Mouse (Mus musculus): ENCODE data around the gene Acsf3. TPM values are rescaled to one million over a fixed set of nuclear protein-coding genes. Genes with fewer than 3 reads are reported as not detected.

Acsf3 gene
- polyA plus RNA-seq, 1 experiment from 2014 or later: 17.5 TPM

DNA sequence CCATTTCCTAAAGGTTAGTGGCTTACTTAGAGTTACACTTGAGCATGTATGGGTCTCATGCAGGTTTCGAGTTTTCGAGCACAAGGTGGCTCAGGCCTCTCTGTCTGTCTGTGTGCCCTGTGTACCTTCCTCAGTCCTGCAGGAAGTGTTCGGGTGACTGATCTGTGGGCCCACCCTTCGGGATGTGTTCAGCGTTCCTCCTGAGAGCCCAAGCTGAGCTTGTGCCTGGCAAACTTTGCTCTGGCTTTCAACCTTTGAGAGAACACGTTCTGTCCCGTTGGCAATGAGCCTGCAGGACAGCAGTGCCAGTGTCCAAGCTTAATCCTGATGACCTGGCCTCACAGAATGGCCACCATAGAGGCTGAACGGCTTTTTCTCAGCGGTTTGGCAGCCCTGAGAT lies 49.7 kb downstream of the Acsf3 start:
- H3K4me2 ChIP-seq: no peak overlapping the region
- H3K27me3 ChIP-seq (ENCODE audit: control insufficient read depth, insufficient read depth, low read length): no peaks in the 10 kb centered on the region
- H3K9ac ChIP-seq (ENCODE audit: low read depth, low read length): no peak overlapping the region
- no peaks in the 10 kb centered on the region for H3K9me3 ChIP-seq (replicated peaks; ENCODE audit: control insufficient read depth, low read length)
- no peak overlapping the region for H3K4me3 ChIP-seq (ENCODE audit: low read depth, low read length)
- 75% methylated on average over 9 of the region's 9 CpGs for WGBS (ENCODE audit: insufficient replicate concordance)
- no peak for ATAC-seq (replicated peaks; ENCODE audit: insufficient number of reproducible peaks, low FRiP score, low TSS enrichment)
- no peaks in the 10 kb centered on the region for H3K36me3 ChIP-seq (ENCODE audit: control insufficient read depth, insufficient read depth, low read length)
- no peaks in the 10 kb centered on the region; the same call in 1 of the 2 replicates for H3K4me1 ChIP-seq (ENCODE audit: control insufficient read depth, insufficient read depth, low read length)
- H3K27ac ChIP-seq (ENCODE audit: low read depth, low read length): no peak overlapping the region

DNA sequence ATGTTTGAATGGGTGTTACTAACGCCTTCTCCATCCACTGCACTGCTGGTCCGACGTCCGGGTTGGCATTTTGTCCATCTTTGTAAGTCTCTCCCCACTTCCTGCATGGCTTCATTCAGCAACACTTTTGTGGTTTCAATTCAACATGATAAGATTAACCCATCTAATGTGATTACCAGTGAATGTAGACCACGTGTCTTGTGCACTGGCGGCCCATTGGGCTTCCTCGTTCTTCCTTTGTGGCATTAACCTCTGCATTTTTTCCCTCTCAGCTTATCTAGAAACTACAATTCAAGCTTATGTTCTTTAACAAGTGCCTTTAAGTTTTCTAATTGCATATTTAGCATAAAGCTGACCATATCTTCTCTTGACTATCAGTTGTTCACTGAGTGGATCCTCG lies 50.1 kb downstream of the Acsf3 start:
- WGBS (ENCODE audit: insufficient replicate concordance): 64% methylated on average over 8 of the region's 8 CpGs
- no peak overlapping the region for H3K27ac ChIP-seq (ENCODE audit: low read depth, low read length)
- H3K4me1 ChIP-seq (ENCODE audit: control insufficient read depth, insufficient read depth, low read length): no peaks in the 10 kb centered on the region; the same call in 1 of the 2 replicates
- H3K9me3 ChIP-seq (replicated peaks; ENCODE audit: control insufficient read depth, low read length): no peaks in the 10 kb centered on the region
- H3K9ac ChIP-seq (ENCODE audit: low read depth, low read length): no peak overlapping the region
- ATAC-seq (replicated peaks; ENCODE audit: insufficient number of reproducible peaks, low FRiP score, low TSS enrichment): no peak
- H3K4me2 ChIP-seq: no peak overlapping the region
- no peaks in the 10 kb centered on the region for H3K36me3 ChIP-seq (ENCODE audit: control insufficient read depth, insufficient read depth, low read length)
- no peak overlapping the region for H3K4me3 ChIP-seq (ENCODE audit: low read depth, low read length)
- H3K27me3 ChIP-seq (ENCODE audit: control insufficient read depth, insufficient read depth, low read length): no peaks in the 10 kb centered on the region

DNA sequence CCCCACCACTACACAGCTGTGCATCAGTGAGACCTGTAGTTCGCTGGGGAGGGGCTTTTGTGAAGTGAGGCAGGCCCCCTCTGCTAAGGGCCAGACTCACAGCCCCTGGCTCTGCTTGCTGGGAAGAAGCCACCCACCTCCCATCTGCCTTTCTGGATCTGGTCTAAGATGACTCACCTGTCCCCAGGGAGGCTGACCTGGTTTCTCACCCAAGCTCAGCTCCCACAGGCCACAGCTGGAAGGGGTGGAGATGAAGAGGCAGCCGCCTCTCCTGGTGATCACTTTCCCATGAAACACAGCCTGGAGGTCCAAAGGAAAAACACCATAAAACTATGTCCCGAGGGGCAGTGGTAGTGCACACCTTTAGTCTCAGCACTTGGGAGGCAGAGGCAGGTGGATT lies 54.1 kb downstream of the Acsf3 start:
- Histone ChIP-seq H3K36me3 (ENCODE audit: control insufficient read depth, insufficient read depth, low read length) (no peaks in the 10 kb centered on the region), H3K4me2 (no peak overlapping the region), H3K4me1 (ENCODE audit: control insufficient read depth, insufficient read depth, low read length) (no peaks in the 10 kb centered on the region; the same call in 1 of the 2 replicates), H3K9me3 (replicated peaks; ENCODE audit: control insufficient read depth, low read length) (no peaks in the 10 kb centered on the region), H3K27me3 (ENCODE audit: control insufficient read depth, insufficient read depth, low read length) (peaks cover 4% of the 10 kb centered on the region), H3K27ac (ENCODE audit: low read depth, low read length) (no peak overlapping the region), H3K4me3 (ENCODE audit: low read depth, low read length) (no peak overlapping the region), H3K9ac (ENCODE audit: low read depth, low read length) (no peak overlapping the region)
- WGBS (ENCODE audit: insufficient replicate concordance): 70% methylated on average over 3 of the region's 3 CpGs
- no peak for ATAC-seq (replicated peaks; ENCODE audit: insufficient number of reproducible peaks, low FRiP score, low TSS enrichment)

DNA sequence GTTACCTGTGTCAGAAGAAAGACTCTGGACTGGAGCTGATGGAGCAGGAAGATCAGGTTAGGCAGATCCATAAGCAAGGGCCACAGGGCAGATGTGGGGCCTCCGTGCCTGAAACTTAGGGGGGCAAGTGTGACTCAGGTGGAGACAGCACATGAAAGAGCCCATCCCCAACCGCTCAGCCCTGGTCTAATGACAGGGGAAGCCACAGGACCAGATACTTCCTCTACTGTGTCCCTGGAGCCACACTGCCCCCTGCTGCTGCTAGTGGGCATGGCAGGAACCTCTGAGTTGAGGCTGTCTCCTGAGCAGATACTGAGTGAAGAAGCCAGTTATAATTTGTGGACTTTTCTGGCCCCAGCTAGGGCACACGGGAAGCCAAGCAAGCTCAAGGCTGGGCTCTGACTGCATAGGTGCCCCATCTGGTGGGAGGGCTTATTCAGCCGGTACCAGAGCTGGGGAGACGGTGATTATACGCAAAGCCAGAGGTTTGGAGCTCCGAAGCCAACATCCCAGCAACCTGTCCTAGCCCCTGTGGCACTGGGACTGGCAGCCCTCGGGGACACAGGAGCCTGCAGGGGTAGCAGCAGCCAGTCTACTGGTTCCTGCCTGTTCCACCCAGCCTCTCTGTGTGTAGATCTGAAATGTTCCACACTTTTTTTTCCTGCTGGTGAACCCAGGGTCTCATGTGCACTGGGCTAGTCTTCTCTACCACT lies 55.2 kb downstream of the Acsf3 start:
- Histone ChIP-seq H3K4me3 (ENCODE audit: low read depth, low read length) (no peak overlapping the region), H3K27ac (ENCODE audit: low read depth, low read length) (no peak overlapping the region), H3K36me3 (ENCODE audit: control insufficient read depth, insufficient read depth, low read length) (no peaks in the 10 kb centered on the region), H3K9ac (ENCODE audit: low read depth, low read length) (no peak overlapping the region), H3K4me2 (no peak overlapping the region), H3K4me1 (ENCODE audit: control insufficient read depth, insufficient read depth, low read length) (no peaks in the 10 kb centered on the region; the same call in 1 of the 2 replicates), H3K9me3 (replicated peaks; ENCODE audit: control insufficient read depth, low read length) (no peaks in the 10 kb centered on the region), H3K27me3 (ENCODE audit: control insufficient read depth, insufficient read depth, low read length) (peaks cover 4% of the 10 kb centered on the region)
- no peak for ATAC-seq (replicated peaks; ENCODE audit: insufficient number of reproducible peaks, low FRiP score, low TSS enrichment)
- 40% methylated on average over 8 of the region's 8 CpGs for WGBS (ENCODE audit: insufficient replicate concordance)

DNA sequence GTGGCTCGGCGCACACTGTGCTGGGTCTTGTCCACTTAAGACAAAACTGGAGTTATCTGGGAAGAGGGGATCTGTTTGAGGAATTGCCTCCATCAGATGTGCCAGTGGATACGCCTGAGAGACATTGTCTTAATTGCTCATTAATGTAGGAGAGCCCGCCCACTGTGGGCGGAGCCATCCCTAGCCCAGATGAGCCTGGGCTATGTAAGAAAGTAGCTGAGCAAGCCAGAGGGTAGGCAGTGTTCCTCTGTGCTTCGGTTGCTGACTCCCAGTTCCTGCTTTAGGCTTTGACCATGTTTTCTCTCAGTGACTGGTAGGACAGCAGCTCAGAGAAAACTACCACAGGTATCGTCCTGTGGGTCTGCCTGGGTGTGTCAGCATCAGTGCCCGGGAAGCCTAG lies 59.1 kb downstream of the Acsf3 start:
- ATAC-seq (replicated peaks; ENCODE audit: insufficient number of reproducible peaks, low FRiP score, low TSS enrichment): no peak
- peaks cover 4% of the 10 kb centered on the region for H3K27me3 ChIP-seq (ENCODE audit: control insufficient read depth, insufficient read depth, low read length)
- no peaks in the 10 kb centered on the region for H3K9me3 ChIP-seq (replicated peaks; ENCODE audit: control insufficient read depth, low read length)
- H3K9ac ChIP-seq (ENCODE audit: low read depth, low read length): no peak overlapping the region
- no peak overlapping the region for H3K27ac ChIP-seq (ENCODE audit: low read depth, low read length)
- no peaks in the 10 kb centered on the region for H3K4me1 ChIP-seq (ENCODE audit: control insufficient read depth, insufficient read depth, low read length)
- no peak overlapping the region for H3K4me2 ChIP-seq
- WGBS (ENCODE audit: insufficient replicate concordance): 81% methylated on average over 8 of the region's 8 CpGs
- no peak overlapping the region for H3K4me3 ChIP-seq (ENCODE audit: low read depth, low read length)
- no peaks in the 10 kb centered on the region for H3K36me3 ChIP-seq (ENCODE audit: control insufficient read depth, insufficient read depth, low read length)

DNA sequence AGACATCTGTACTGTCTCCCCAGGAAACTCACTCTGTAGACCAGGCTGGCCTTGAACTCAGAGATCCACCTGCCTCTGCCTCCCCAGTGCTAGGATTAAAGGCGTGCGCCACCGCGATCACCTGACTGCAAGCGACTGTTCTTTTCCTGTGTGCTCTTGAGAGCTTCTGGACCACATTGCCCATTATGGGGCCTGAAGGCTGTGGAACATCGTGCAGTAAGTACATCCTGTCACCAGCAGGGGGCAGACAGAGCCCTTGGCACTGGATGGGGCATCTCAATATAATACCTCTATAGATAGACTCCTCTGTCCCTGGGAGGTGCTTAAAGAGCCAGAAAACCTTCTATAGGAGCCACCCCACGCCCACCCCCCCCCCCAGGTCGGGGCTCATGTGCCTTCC lies 59.7 kb downstream of the Acsf3 start:
- H3K9ac ChIP-seq (ENCODE audit: low read depth, low read length): no peak overlapping the region
- H3K36me3 ChIP-seq (ENCODE audit: control insufficient read depth, insufficient read depth, low read length): no peaks in the 10 kb centered on the region
- no peaks in the 10 kb centered on the region for H3K4me1 ChIP-seq (ENCODE audit: control insufficient read depth, insufficient read depth, low read length)
- WGBS (ENCODE audit: insufficient replicate concordance): 24% methylated on average over 8 of the region's 8 CpGs
- no peak overlapping the region for H3K4me2 ChIP-seq
- peak; percentile 53; the same call in 1 of the 2 replicates for ATAC-seq (replicated peaks; ENCODE audit: insufficient number of reproducible peaks, low FRiP score, low TSS enrichment)
- peaks cover 4% of the 10 kb centered on the region for H3K27me3 ChIP-seq (ENCODE audit: control insufficient read depth, insufficient read depth, low read length)
- H3K27ac ChIP-seq (ENCODE audit: low read depth, low read length): no peak overlapping the region
- H3K4me3 ChIP-seq (ENCODE audit: low read depth, low read length): no peak overlapping the region
- H3K9me3 ChIP-seq (replicated peaks; ENCODE audit: control insufficient read depth, low read length): no peaks in the 10 kb centered on the region

DNA sequence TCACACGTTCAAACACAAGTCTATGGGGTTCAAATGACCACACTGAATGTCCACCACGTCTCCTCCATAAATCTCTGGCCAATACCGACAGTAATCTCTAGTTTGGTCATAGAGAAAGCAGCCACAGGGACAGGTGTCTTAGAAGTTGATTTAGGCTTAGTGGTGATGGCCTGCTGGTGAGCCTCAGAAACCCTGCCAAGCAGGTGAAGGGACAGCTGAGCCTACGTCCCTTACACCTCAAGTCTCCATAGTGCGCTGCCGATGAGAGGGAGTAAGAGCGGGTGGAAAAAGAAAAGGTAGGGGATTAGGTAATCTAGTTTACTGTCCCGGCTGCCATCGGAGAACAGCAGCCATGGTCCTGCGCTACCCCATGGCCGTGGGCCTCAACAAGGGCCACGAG lies 60.9 kb downstream of the Acsf3 start:
- H3K9me3 ChIP-seq (replicated peaks; ENCODE audit: control insufficient read depth, low read length): no peaks in the 10 kb centered on the region
- no peak overlapping the region for H3K9ac ChIP-seq (ENCODE audit: low read depth, low read length)
- 80% methylated on average over 12 of the region's 12 CpGs for WGBS (ENCODE audit: insufficient replicate concordance)
- no peak overlapping the region for H3K4me2 ChIP-seq
- no peak overlapping the region for H3K4me3 ChIP-seq (ENCODE audit: low read depth, low read length)
- H3K27ac ChIP-seq (ENCODE audit: low read depth, low read length): no peak overlapping the region
- H3K36me3 ChIP-seq (ENCODE audit: control insufficient read depth, insufficient read depth, low read length): no peaks in the 10 kb centered on the region
- H3K4me1 ChIP-seq (ENCODE audit: control insufficient read depth, insufficient read depth, low read length): no peaks in the 10 kb centered on the region
- H3K27me3 ChIP-seq (ENCODE audit: control insufficient read depth, insufficient read depth, low read length): peaks cover 4% of the 10 kb centered on the region
- no peak for ATAC-seq (replicated peaks; ENCODE audit: insufficient number of reproducible peaks, low FRiP score, low TSS enrichment)

DNA sequence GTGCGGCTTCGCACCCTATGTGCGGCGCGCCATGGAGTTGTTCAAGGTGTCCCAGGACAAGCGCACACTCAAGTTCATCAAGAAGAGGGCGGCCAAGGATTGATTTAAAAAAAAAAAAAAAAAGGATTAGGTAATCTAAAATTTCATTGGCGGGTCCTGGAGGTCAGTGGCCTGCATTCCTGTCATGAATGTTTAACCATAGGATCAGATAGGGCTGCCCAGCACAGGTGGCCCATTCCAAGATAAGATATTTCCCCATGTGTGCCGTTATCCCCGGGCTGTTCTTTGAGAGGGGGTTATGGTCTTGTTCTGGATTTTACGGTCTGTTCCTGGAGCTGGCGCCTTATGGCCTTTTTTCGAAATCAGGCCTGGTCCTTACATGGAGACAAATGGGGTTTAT lies 61.4 kb downstream of the Acsf3 start:
- ATAC-seq (replicated peaks; ENCODE audit: insufficient number of reproducible peaks, low FRiP score, low TSS enrichment): no peak
- Histone ChIP-seq H3K36me3 (ENCODE audit: control insufficient read depth, insufficient read depth, low read length) (no peaks in the 10 kb centered on the region), H3K27me3 (ENCODE audit: control insufficient read depth, insufficient read depth, low read length) (peaks cover under 1% of the 10 kb centered on the region; the same call in 1 of the 2 replicates), H3K9ac (ENCODE audit: low read depth, low read length) (no peak overlapping the region), H3K27ac (ENCODE audit: low read depth, low read length) (no peak overlapping the region), H3K4me3 (ENCODE audit: low read depth, low read length) (no peak overlapping the region), H3K4me2 (no peak overlapping the region), H3K4me1 (ENCODE audit: control insufficient read depth, insufficient read depth, low read length) (no peaks in the 10 kb centered on the region), H3K9me3 (replicated peaks; ENCODE audit: control insufficient read depth, low read length) (no peaks in the 10 kb centered on the region)
- 81% methylated on average over 13 of the region's 13 CpGs for WGBS (ENCODE audit: insufficient replicate concordance)

DNA sequence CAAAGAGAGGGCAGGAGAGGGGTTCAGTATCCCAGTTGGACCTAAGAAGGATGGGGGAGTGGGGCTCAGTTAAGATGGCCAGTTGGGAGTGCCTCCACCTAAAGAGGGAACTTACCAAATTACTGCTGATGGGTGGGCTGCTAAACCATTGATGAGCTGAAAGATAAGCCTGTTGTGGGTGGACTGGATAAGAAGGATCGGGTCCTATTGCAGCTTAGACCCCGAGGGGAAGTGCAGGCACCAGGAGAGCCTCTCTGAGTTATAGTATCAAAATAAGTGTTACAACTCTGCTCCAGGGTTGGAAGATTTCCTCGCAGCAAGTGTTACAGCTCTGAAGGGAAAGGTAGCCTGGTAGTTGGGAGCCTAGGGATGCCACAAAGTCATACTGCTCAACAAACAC lies 68.9 kb downstream of the Acsf3 start:
- Histone ChIP-seq H3K9me3 (replicated peaks; ENCODE audit: control insufficient read depth, low read length) (no peaks in the 10 kb centered on the region), H3K36me3 (ENCODE audit: control insufficient read depth, insufficient read depth, low read length) (no peaks in the 10 kb centered on the region), H3K27me3 (ENCODE audit: control insufficient read depth, insufficient read depth, low read length) (peaks cover 10% of the 10 kb centered on the region), H3K4me3 (ENCODE audit: low read depth, low read length) (no peak overlapping the region), H3K9ac (ENCODE audit: low read depth, low read length) (no peak overlapping the region), H3K4me2 (no peak overlapping the region), H3K27ac (ENCODE audit: low read depth, low read length) (no peak overlapping the region), H3K4me1 (ENCODE audit: control insufficient read depth, insufficient read depth, low read length) (no peaks in the 10 kb centered on the region)
- no peak for ATAC-seq (replicated peaks; ENCODE audit: insufficient number of reproducible peaks, low FRiP score, low TSS enrichment)
- whole genome bisulfite sequencing (ENCODE audit: insufficient replicate concordance): 65% methylated on average over 3 of the region's 3 CpGs
